Mouse (Mus musculus) ES-Bruce4 (cell line): ENCODE data around the gene Adgre5.

Experiments used
- CTCF ChIP-seq: IDR thresholded peaks from one replicate; pipeline ENCODE4 v1.8.1; 2011; ENCODE audit warnings: low read depth, low read length
- EP300 ChIP-seq: IDR thresholded peaks from 2 replicates; pipeline ENCODE4 v1.6.1; 2011; ENCODE audit warnings: low read depth, low read length; ENCODE audit not compliant: insufficient read depth
- POLR2A ChIP-seq: IDR thresholded peaks from one replicate; pipeline ENCODE4 v1.8.1; 2011; ENCODE audit warnings: low read length; ENCODE audit not compliant: insufficient read depth

- TF ChIP-seq POLR2A (no peak), CTCF (no peak), EP300 (no peak)
Measured at GRCm38 (mm10) chr8:83715771-83716170, 25.4 kb downstream of the Adgre5 start.
